Mouse (Mus musculus): ENCODE results near the gene Ak2.

- no peak for TF ChIP-seq CTCF (IDR thresholded peaks at IDR 0.05; ENCODE audit: borderline replicate concordance, extremely low read depth, insufficient read depth, insufficient read length)
- TF ChIP-seq POLR2A (IDR thresholded peaks at IDR 0.05; ENCODE audit: borderline replicate concordance, extremely low read depth, insufficient read depth, insufficient read length, poor library complexity, severe bottlenecking) = no peak
Observed at GRCm38 (mm10) chr4:129020454-129020853, 28.7 kb downstream of the Ak2 start.

Measured in brain, embryonic 14.5 days (tissue).